Mouse (Mus musculus) CD8-positive naive resting alpha-beta T cell, adult 57 days (primary cell): ENCODE data around the gene Fbxo30. TPM values are rescaled to one million over a fixed set of nuclear protein-coding genes. Genes with fewer than 3 reads are reported as not detected.

Source experiments
- total RNA-seq: library from RNA; stranded (reverse); gene quantifications from one replicate; pipeline ENCODE4 v1.2.4, GENCODE M21; 2023

Gene Fbxo30
- total RNA-seq = 11.1 TPM

DNA sequence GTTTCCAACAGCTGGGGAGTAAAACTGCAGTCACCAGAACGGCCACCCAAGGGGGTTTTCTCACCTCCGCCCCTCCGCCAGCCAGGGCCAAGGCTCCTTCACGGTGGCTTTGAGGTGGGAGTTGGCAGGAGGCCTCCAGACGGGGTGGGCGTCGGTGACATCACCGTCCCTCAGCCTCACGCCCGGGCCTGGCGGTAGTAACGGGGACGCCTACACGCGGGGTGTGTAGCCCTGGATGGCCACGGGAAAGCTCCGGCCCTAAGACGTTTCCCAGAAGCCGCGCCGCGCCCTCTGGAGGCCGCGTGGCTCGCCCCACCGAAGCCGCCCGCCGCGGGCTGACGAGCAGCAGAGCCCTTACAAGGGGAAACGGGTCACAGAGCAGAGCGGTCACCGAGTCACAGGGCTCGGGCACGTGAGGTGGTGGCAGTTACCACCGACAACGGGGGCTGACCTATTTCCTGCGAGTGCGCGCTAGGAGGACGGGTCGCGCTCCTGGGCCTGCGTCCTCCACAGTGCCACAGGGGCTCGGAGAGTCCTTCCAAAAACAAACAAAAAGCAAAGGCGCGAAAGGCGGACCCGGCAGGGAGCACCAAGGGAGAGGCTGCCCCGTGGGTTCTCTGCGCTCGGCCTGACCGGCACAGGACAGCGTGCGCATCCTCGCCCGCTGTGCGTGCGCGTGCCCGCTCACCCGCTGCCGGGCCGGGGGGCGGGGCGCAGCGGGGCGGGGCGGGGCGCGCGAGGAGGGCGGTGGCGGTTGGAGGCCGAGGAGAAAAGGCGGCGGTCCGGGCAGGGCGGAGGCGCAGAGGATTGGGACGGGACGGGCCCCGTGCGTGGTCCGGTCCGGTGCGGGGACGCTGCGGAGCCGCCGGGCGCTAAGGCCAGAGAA, at the start of gene Fbxo30:
Fbxo30 (plus strand) TSS at position 753 of the 886 bp plus-strand sequence.

DNA sequence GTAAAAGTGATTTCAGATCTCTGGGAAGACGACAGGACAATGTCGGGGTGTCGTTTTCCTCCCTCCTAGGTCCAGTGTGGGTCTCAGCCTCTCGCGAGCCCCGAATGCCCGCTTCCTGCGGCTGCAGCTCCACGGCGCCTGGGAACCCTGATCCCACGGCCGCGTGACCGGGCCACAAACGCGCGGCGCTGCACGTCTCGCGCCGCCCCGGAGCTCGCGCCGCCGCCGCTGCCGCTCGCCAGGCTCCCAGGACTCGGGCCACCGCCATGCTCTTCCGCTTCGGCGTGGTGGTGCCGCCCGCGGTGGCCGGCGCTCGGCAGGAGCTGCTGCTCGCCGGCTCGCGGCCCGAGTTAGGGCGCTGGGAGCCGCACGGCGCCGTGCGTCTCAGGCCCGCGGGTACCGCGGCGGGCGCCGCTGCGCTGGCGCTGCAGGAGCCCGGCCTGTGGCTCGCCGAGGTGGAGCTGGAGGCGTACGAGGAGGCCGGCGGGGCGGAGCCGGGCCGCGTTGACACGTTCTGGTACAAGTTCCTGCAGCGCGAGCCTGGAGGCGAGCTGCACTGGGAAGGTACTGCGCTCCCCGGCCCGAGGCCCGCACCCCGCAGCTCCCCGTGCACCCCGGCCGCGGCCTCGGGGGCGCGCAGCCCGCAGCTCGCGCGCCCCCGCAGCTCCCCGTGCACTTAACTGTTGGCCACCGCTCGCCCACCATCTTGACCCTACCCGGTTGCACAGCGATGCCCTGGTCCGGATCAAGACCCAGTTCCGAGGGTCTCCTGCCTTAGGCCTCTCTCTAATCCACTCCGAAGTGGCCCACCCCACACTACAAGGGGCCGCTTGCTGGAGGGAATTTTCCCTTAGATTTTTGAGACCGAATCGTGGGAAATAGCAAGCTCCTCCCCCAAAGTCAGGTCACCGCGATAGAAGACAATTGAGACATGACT, 62.3 kb downstream of the Fbxo30 start, which contains the start of gene Epm2a:
Epm2a (plus strand) TSS at position 200 of the 937 bp plus-strand sequence.

Other genes with a start within 250 kb of the Fbxo30 start
- gene Grm1, start 199.0 kb upstream of the Fbxo30 start, total RNA-seq = not detected
- 34.7 TPM for gene Shprh, start 131.9 kb upstream of the Fbxo30 start, total RNA-seq
- 0.49 TPM for gene Epm2a, start 62.1 kb downstream of the Fbxo30 start, total RNA-seq